Mouse (Mus musculus): ENCODE data around the gene Pelp1. TPM values are rescaled to one million over a fixed set of nuclear protein-coding genes. Genes with fewer than 3 reads are reported as not detected.
A peak's percentile ranks its signal among the peaks of the same experiment; 100 is the strongest.

The Pelp1 gene
- total RNA-seq (2014; rRNA removed; ENCODE audit: low replicate concordance): 15.1 and 15.9 TPM in 2 replicates
- polyA plus RNA-seq (2015; fragmentation: Nextera tagmentation; extraction: Ambion mirVana): 10.9 and 11.0 TPM in 2 replicates

GRCm38 (mm10) chr11:70409594-70410296 lies at the start of gene Pelp1:
TSS of gene Pelp1 (minus strand) at chr11:70410031.
- WGBS: under 1% methylated on average over 59 of the region's 59 CpGs
- Histone ChIP-seq H3K27ac (ENCODE audit: low read depth) (peak within 1 kb of the TSS; percentile 73), H3K9ac (replicated peaks; ENCODE audit: low read depth, low read length) (peak within 1 kb of the TSS; percentile 89), H3K27me3 (ENCODE audit: control insufficient read depth, insufficient read depth, low read length) (no peaks in the 10 kb centered on the region), H3K4me3 (ENCODE audit: low read depth, low read length) (peak within 1 kb of the TSS; percentile 77), H3K9me3 (replicated peaks; ENCODE audit: control insufficient read depth, low read length) (no peaks in the 10 kb centered on the region), H3K36me3 (replicated peaks; ENCODE audit: control insufficient read depth, insufficient read depth, low read length) (no peaks in the 10 kb centered on the region), H3K4me1 (ENCODE audit: control insufficient read depth, insufficient read depth) (peaks cover 9% of the 10 kb centered on the region), H3K4me2 (ENCODE audit: low read depth, low read length) (peak within 1 kb of the TSS; percentile 96)
- peak; percentile 75 for DNase-seq (ENCODE audit: low spot score)
- peak; percentile 28; the same call in 1 of the 2 replicates for TF ChIP-seq EP300 (IDR thresholded peaks at IDR 0.05; ENCODE audit: low read depth)
- TF ChIP-seq CTCF (IDR thresholded peaks at IDR 0.05; ENCODE audit: low read depth): no peak
- peak; percentile 90 for ATAC-seq (ENCODE audit: insufficient read depth, low read depth)

GRCm38 (mm10) chr11:70458688-70459600 lies 49.1 kb upstream of the Pelp1 start, which contains the start of gene Zmynd15:
TSS of gene Zmynd15 (plus strand) at chr11:70459433.
- peak within 1 kb of the TSS; percentile 85 for H3K4me2 ChIP-seq (ENCODE audit: low read depth, low read length)
- peaks cover 9% of the 10 kb centered on the region for H3K27me3 ChIP-seq (ENCODE audit: control insufficient read depth, insufficient read depth, low read length)
- peak within 1 kb of the TSS; percentile 18; the same call in 1 of the 2 replicates for H3K27ac ChIP-seq (ENCODE audit: low read depth)
- 0 out of 2 replicates have a peak, but pooled peaks have one; percentile 8 for ATAC-seq (ENCODE audit: insufficient read depth, low read depth)
- TF ChIP-seq CTCF (IDR thresholded peaks at IDR 0.05; ENCODE audit: low read depth) (no peak), EP300 (IDR thresholded peaks at IDR 0.05; ENCODE audit: low read depth) (no peak)
- no peaks in the 10 kb centered on the region for H3K9me3 ChIP-seq (replicated peaks; ENCODE audit: control insufficient read depth, low read length)
- WGBS: 13% methylated on average over 32 of the region's 32 CpGs
- peaks cover 6% of the 10 kb centered on the region for H3K36me3 ChIP-seq (replicated peaks; ENCODE audit: control insufficient read depth, insufficient read depth, low read length)
- H3K9ac ChIP-seq (replicated peaks; ENCODE audit: low read depth, low read length): peak within 1 kb of the TSS; percentile 64
- DNase-seq (ENCODE audit: low spot score): no peak
- H3K4me1 ChIP-seq (ENCODE audit: control insufficient read depth, insufficient read depth): peaks cover 8% of the 10 kb centered on the region
- H3K4me3 ChIP-seq (ENCODE audit: low read depth, low read length): peak within 1 kb of the TSS; percentile 69

- Histone ChIP-seq H3K4me3 (ENCODE audit: low read depth, low read length) (no peak overlapping the region), H3K27ac (ENCODE audit: low read depth) (no peak overlapping the region), H3K4me1 (ENCODE audit: control insufficient read depth, insufficient read depth) (0 out of 2 replicates have a peak, but pooled peaks cover under 1% of the 10 kb centered on the region), H3K27me3 (ENCODE audit: control insufficient read depth, insufficient read depth, low read length) (no peaks in the 10 kb centered on the region), H3K9me3 (replicated peaks; ENCODE audit: control insufficient read depth, low read length) (no peaks in the 10 kb centered on the region), H3K9ac (replicated peaks; ENCODE audit: low read depth, low read length) (no peak overlapping the region), H3K4me2 (ENCODE audit: low read depth, low read length) (no peak overlapping the region), H3K36me3 (replicated peaks; ENCODE audit: control insufficient read depth, insufficient read depth, low read length) (peaks cover 15% of the 10 kb centered on the region)
- whole genome bisulfite sequencing: 82% methylated on average over 9 of the region's 9 CpGs
- DNase-seq (ENCODE audit: low spot score) (no peak), ATAC-seq (ENCODE audit: insufficient read depth, low read depth) (no peak)
- TF ChIP-seq EP300 (IDR thresholded peaks at IDR 0.05; ENCODE audit: low read depth) (no peak), CTCF (IDR thresholded peaks at IDR 0.05; ENCODE audit: low read depth) (no peak)
Measured at GRCm38 (mm10) chr11:70453261-70454044, 43.6 kb upstream of the Pelp1 start.

GRCm38 (mm10) chr11:70451797-70452498 lies 42.1 kb upstream of the Pelp1 start, which contains the start of gene Med11:
TSS of gene Med11 (plus strand) at chr11:70451919.
- H3K4me3 ChIP-seq (ENCODE audit: low read depth, low read length): peak within 1 kb of the TSS; percentile 66
- H3K9ac ChIP-seq (replicated peaks; ENCODE audit: low read depth, low read length): peak within 1 kb of the TSS; percentile 60
- WGBS: under 1% methylated on average over 46 of the region's 46 CpGs
- TF ChIP-seq CTCF (IDR thresholded peaks at IDR 0.05; ENCODE audit: low read depth): peak; percentile 93
- no peak for TF ChIP-seq EP300 (IDR thresholded peaks at IDR 0.05; ENCODE audit: low read depth)
- peak within 1 kb of the TSS; percentile 94 for H3K27ac ChIP-seq (ENCODE audit: low read depth)
- H3K36me3 ChIP-seq (replicated peaks; ENCODE audit: control insufficient read depth, insufficient read depth, low read length): peaks cover 15% of the 10 kb centered on the region
- peak within 1 kb of the TSS; percentile 65 for H3K4me2 ChIP-seq (ENCODE audit: low read depth, low read length)
- no peaks in the 10 kb centered on the region for H3K27me3 ChIP-seq (ENCODE audit: control insufficient read depth, insufficient read depth, low read length)
- no peaks in the 10 kb centered on the region for H3K9me3 ChIP-seq (replicated peaks; ENCODE audit: control insufficient read depth, low read length)
- peak; percentile 97 for DNase-seq (ENCODE audit: low spot score)
- H3K4me1 ChIP-seq (ENCODE audit: control insufficient read depth, insufficient read depth): no peaks in the 10 kb centered on the region
- ATAC-seq (ENCODE audit: insufficient read depth, low read depth): peak; percentile 99
